In genomic region chr15:83166642-83167041, GRCm38 (mm10) we compare ENCODE assay signal across 8 mouse cellular contexts. TPM values are rescaled to one million over a fixed set of nuclear protein-coding genes. Genes with fewer than 3 reads are reported as not detected.
DNase-seq lines count a peak whose midpoint lies in the region; ATAC-seq lines count a peak whose summit lies in the region.

No protein-coding gene starts in this region.

- peaks cover 63% of the 10 kb centered on the region for H3K36me3 ChIP-seq in liver, embryonic 13.5 days
- H3K36me3 ChIP-seq in hindbrain, embryonic 12.5 days, result peaks cover 18% of the 10 kb centered on the region; the same call in 1 of the 2 replicates

- H3K27ac ChIP-seq in liver, embryonic 13.5 days, result peak overlapping the region; percentile 93
- no peak overlapping the region for H3K27ac ChIP-seq in hindbrain, embryonic 12.5 days

- peak; percentile 30 for DNase-seq in layer of hippocampus, adult 9-11 months
- DNase-seq in layer of hippocampus, adult 9-10 months (ENCODE audit: low spot score), result no peak
- peak; percentile 91 for DNase-seq in adrenal gland, adult 8-10 months
- DNase-seq in gastrocnemius, postnatal 10 days, result peak; percentile 59
- DNase-seq in liver, embryonic 13.5 days, result no peak
- no peak for DNase-seq in spleen, adult 12 weeks (ENCODE audit: low spot score)
- DNase-seq in right cerebral cortex, postnatal 25 days, result no peak

- H3K4me1 ChIP-seq in liver, embryonic 13.5 days (replicated peaks), result peaks cover 93% of the 10 kb centered on the region
- peaks cover 23% of the 10 kb centered on the region for H3K4me1 ChIP-seq in hindbrain, embryonic 12.5 days

- H3K27me3 ChIP-seq in liver, embryonic 13.5 days, result no peaks in the 10 kb centered on the region
- no peaks in the 10 kb centered on the region for H3K27me3 ChIP-seq in hindbrain, embryonic 12.5 days

- H3K4me2 ChIP-seq in liver, embryonic 13.5 days, result peak overlapping the region; percentile 94
- no peak overlapping the region for H3K4me2 ChIP-seq in hindbrain, embryonic 12.5 days (replicated peaks)

- peak overlapping the region; percentile 100 for H3K4me3 ChIP-seq in liver, embryonic 13.5 days (replicated peaks)
- no peak overlapping the region for H3K4me3 ChIP-seq in hindbrain, embryonic 12.5 days

- H3K9ac ChIP-seq in liver, embryonic 13.5 days, result peak overlapping the region; percentile 98
- H3K9ac ChIP-seq in hindbrain, embryonic 12.5 days, result no peak overlapping the region

- no peaks in the 10 kb centered on the region for H3K9me3 ChIP-seq in liver, embryonic 13.5 days (replicated peaks)
- no peaks in the 10 kb centered on the region for H3K9me3 ChIP-seq in hindbrain, embryonic 12.5 days (replicated peaks)

- 87% methylated on average over 3 of the region's 3 CpGs for WGBS in liver, embryonic 13.5 days (ENCODE audit: insufficient replicate concordance)
- 87% methylated on average over 3 of the region's 3 CpGs for WGBS in hindbrain, embryonic 12.5 days

- no peak for ATAC-seq in liver, embryonic 13.5 days (ENCODE audit: low read depth)
- no peak for ATAC-seq in hindbrain, embryonic 12.5 days (ENCODE audit: low FRiP score)

RNA-seq across cellular contexts. Expression of gene Cyb5r3, which starts 5.8 kb away (rescaled TPM):
- total RNA-seq in adrenal gland, adult 8-10 months (2022), result 100 to 1,000 TPM; 296 to 432 (median 354) TPM
- total RNA-seq in gastrocnemius, postnatal 10 days (2021), result 100 to 1,000 TPM in 1 of 2 experiments, 10 to 100 TPM in 1; 91.3 to 102 TPM
- polyA plus RNA-seq in liver, embryonic 13.5 days (2015; fragmentation: Nextera tagmentation; extraction: Ambion mirVana), result 110 and 147 TPM in 2 replicates
- 148 and 154 TPM in 2 replicates for polyA plus RNA-seq in hindbrain, embryonic 12.5 days (2016; fragmentation: Nextera tagmentation; extraction: Ambion mirVana)

RNA-seq across cellular contexts. Expression of gene Poldip3, which starts 17.5 kb away (rescaled TPM):
- total RNA-seq in adrenal gland, adult 8-10 months (2022), result 100 to 1,000 TPM; 105 to 127 (median 117) TPM
- 10 to 100 TPM; 33.8 to 43.3 TPM for total RNA-seq in gastrocnemius, postnatal 10 days (2021)
- polyA plus RNA-seq in liver, embryonic 13.5 days (2015; fragmentation: Nextera tagmentation; extraction: Ambion mirVana), result 65.0 and 69.6 TPM in 2 replicates
- polyA plus RNA-seq in hindbrain, embryonic 12.5 days (2016; fragmentation: Nextera tagmentation; extraction: Ambion mirVana), result 163 and 168 TPM in 2 replicates

RNA-seq across cellular contexts. Expression of gene Rrp7a, which starts 44.0 kb away (rescaled TPM):
- 100 to 1,000 TPM; 100 to 115 (median 102) TPM for total RNA-seq in adrenal gland, adult 8-10 months (2022)
- total RNA-seq in gastrocnemius, postnatal 10 days (2021), result 10 to 100 TPM; 41.0 to 44.3 TPM
- 35.6 and 40.9 TPM in 2 replicates for polyA plus RNA-seq in liver, embryonic 13.5 days (2015; fragmentation: Nextera tagmentation; extraction: Ambion mirVana)
- polyA plus RNA-seq in hindbrain, embryonic 12.5 days (2016; fragmentation: Nextera tagmentation; extraction: Ambion mirVana), result 64.5 and 74.1 TPM in 2 replicates

Comparison
In these comparisons a context has a peak if more than half of its experiments do, and no peak if none do; other contexts are left out.
1. DNase-seq: peak in layer of hippocampus, adult 9-11 months (single experiment), adrenal gland, adult 8-10 months (single experiment) and gastrocnemius, postnatal 10 days (single experiment); none in layer of hippocampus, adult 9-10 months (single experiment), liver, embryonic 13.5 days (single experiment), spleen, adult 12 weeks (single experiment) and right cerebral cortex, postnatal 25 days (single experiment).